Mouse (Mus musculus) neural tube, embryonic 14.5 days (tissue): Measurements from ENCODE around the gene Ltk. TPM values are rescaled to one million over a fixed set of nuclear protein-coding genes. Genes with fewer than 3 reads are reported as not detected.

Experiments used
- ATAC-seq: fragments of 200-750 bp; cut with Nextera tagmentation; 2 replicates; pipeline ENCODE4 v1.8.0; 2017; ENCODE audit warnings: low read depth, mild to moderate bottlenecking, moderate TSS enrichment, moderate library complexity
- H3K27ac ChIP-seq: fragments of 300-500 bp; sonication (generic); 2 replicates; pipeline ENCODE4 v1.5.1; 2014; ENCODE audit warnings: low read depth, mild to moderate bottlenecking, control low read depth, low read length, moderate library complexity, mixed read lengths
- H3K27me3 ChIP-seq: fragments of 300-500 bp; sonication (generic); 2 replicates; pipeline ENCODE4 v1.6.1; 2014; ENCODE audit warnings: low read length; ENCODE audit not compliant: control insufficient read depth, insufficient read depth
- H3K36me3 ChIP-seq: fragments of 300-500 bp; sonication (generic); 2 replicates; pipeline ENCODE4 v1.6.1; 2014; ENCODE audit warnings: low read length, mixed read lengths; ENCODE audit not compliant: control insufficient read depth, insufficient read depth
- H3K4me1 ChIP-seq: fragments of 300-500 bp; sonication (generic); 2 replicates; pipeline ENCODE4 v1.6.1; 2014; ENCODE audit warnings: low read length; ENCODE audit not compliant: control insufficient read depth, insufficient read depth
- H3K4me2 ChIP-seq: fragments of 300-500 bp; sonication (generic); 2 replicates; pipeline ENCODE4 v1.6.1; 2014; ENCODE audit warnings: mild to moderate bottlenecking, low read depth, low read length, control low read depth
- H3K4me3 ChIP-seq: fragments of 300-500 bp; sonication (generic); 2 replicates; pipeline ENCODE4 v1.5.1; 2014; ENCODE audit warnings: low read depth, low read length, control low read depth, mixed read lengths
- H3K9ac ChIP-seq: fragments of 300-500 bp; sonication (generic); replicated peaks from 2 replicates; pipeline ENCODE4 v1.6.1; 2014; ENCODE audit warnings: low read depth, mild to moderate bottlenecking, control low read depth, low read length, mixed read lengths
- H3K9me3 ChIP-seq: fragments of 300-500 bp; sonication (generic); 2 replicates; pipeline ENCODE4 v1.6.1; 2016; ENCODE audit warnings: low read length; ENCODE audit not compliant: control insufficient read depth
- WGBS: fragments of 180-500 bp; shearing (Covaris S2); extraction: QIAGEN DNeasy Blood & Tissue Kit; methylation state at CpG from one replicate; pipeline ENCODE4 v1.1.7; 2014; 5-methylcytosine and 5-hydroxymethylcytosine counted together
- polyA plus RNA-seq: library from polyadenylated mRNA; unstranded; fragments of >200 nt; fragmentation: Nextera tagmentation; extraction: Ambion mirVana; gene quantifications from 2 replicates; pipeline ENCODE4 v1.2.1, GENCODE M21; 2014

The Ltk gene
- polyA plus RNA-seq, 1 experiment from 2014 or later = 2.2 TPM

- Histone ChIP-seq H3K4me3 (peak overlapping the region; percentile 73; the same call in 1 of the 2 replicates), H3K4me2 (peak overlapping the region; percentile 99), H3K4me1 (peaks cover 32% of the 10 kb centered on the region), H3K9ac (no peak overlapping the region; the same call in 1 of the 2 replicates), H3K27me3 (peaks cover 3% of the 10 kb centered on the region; the same call in 1 of the 2 replicates), H3K27ac (no peak overlapping the region), H3K9me3 (no peaks in the 10 kb centered on the region), H3K36me3 (no peaks in the 10 kb centered on the region; the same call in 1 of the 2 replicates)
- no peak for ATAC-seq
- WGBS = 59% methylated on average over 15 of the region's 15 CpGs
These were observed 40.9 kb upstream of the Ltk start for GRCm38 (mm10) chr2:119800876-119801846.

GRCm38 (mm10) chr2:119799961-119800550 is 39.8 kb upstream of the Ltk start:
- Histone ChIP-seq H3K36me3 (no peaks in the 10 kb centered on the region; the same call in 1 of the 2 replicates), H3K4me1 (peaks cover 29% of the 10 kb centered on the region), H3K27ac (no peak overlapping the region), H3K9ac (peak overlapping the region; percentile 82), H3K27me3 (peaks cover 3% of the 10 kb centered on the region; the same call in 1 of the 2 replicates), H3K4me2 (peak overlapping the region; percentile 99), H3K4me3 (peak overlapping the region; percentile 73), H3K9me3 (no peaks in the 10 kb centered on the region)
- WGBS = under 1% methylated on average over 25 of the region's 27 CpGs
- ATAC-seq = peak; percentile 26

GRCm38 (mm10) chr2:119799181-119799960 is 39.1 kb upstream of the Ltk start:
- H3K27me3 ChIP-seq = peaks cover 3% of the 10 kb centered on the region; the same call in 1 of the 2 replicates
- H3K36me3 ChIP-seq = no peaks in the 10 kb centered on the region; the same call in 1 of the 2 replicates
- peaks cover 23% of the 10 kb centered on the region for H3K4me1 ChIP-seq
- H3K9ac ChIP-seq = peak overlapping the region; percentile 82
- H3K27ac ChIP-seq = no peak overlapping the region
- no peaks in the 10 kb centered on the region for H3K9me3 ChIP-seq
- H3K4me3 ChIP-seq = peak overlapping the region; percentile 73
- ATAC-seq = peak; percentile 78
- under 1% methylated on average over 30 of the region's 89 CpGs for WGBS
- peak overlapping the region; percentile 99 for H3K4me2 ChIP-seq

GRCm38 (mm10) chr2:119798246-119798927 is 38.2 kb upstream of the Ltk start:
- no peaks in the 10 kb centered on the region for H3K9me3 ChIP-seq
- H3K27me3 ChIP-seq = peaks cover 3% of the 10 kb centered on the region; the same call in 1 of the 2 replicates
- 9% methylated on average over 13 of the region's 13 CpGs for WGBS
- peaks cover 14% of the 10 kb centered on the region for H3K4me1 ChIP-seq
- H3K9ac ChIP-seq = no peak overlapping the region
- H3K4me3 ChIP-seq = no peak overlapping the region
- ATAC-seq = no peak
- H3K36me3 ChIP-seq = no peaks in the 10 kb centered on the region; the same call in 1 of the 2 replicates
- peak overlapping the region; percentile 99; the same call in 1 of the 2 replicates for H3K4me2 ChIP-seq
- H3K27ac ChIP-seq = no peak overlapping the region

GRCm38 (mm10) chr2:119797279-119797783 is 37.1 kb upstream of the Ltk start, which contains the start of gene Tyro3:
Gene Tyro3, plus strand, starts transcription at chr2:119797733.
- Histone ChIP-seq H3K4me3 (no peak within 1 kb of the TSS), H3K27me3 (peaks cover 3% of the 10 kb centered on the region; the same call in 1 of the 2 replicates), H3K9ac (no peak within 1 kb of the TSS), H3K36me3 (no peaks in the 10 kb centered on the region), H3K9me3 (no peaks in the 10 kb centered on the region), H3K4me1 (peaks cover 11% of the 10 kb centered on the region), H3K27ac (no peak within 1 kb of the TSS), H3K4me2 (no peak within 1 kb of the TSS)
- ATAC-seq = no peak
- 78% methylated on average over 5 of the region's 5 CpGs for WGBS

GRCm38 (mm10) chr2:119789996-119790395 is 29.8 kb upstream of the Ltk start:
- Histone ChIP-seq H3K36me3 (no peaks in the 10 kb centered on the region), H3K4me2 (no peak overlapping the region), H3K9me3 (no peaks in the 10 kb centered on the region), H3K9ac (no peak overlapping the region), H3K27me3 (no peaks in the 10 kb centered on the region), H3K27ac (no peak overlapping the region), H3K4me3 (no peak overlapping the region), H3K4me1 (peaks cover 7% of the 10 kb centered on the region; the same call in 1 of the 2 replicates)
- no peak for ATAC-seq
- WGBS = 89% methylated on average over 2 of the region's 2 CpGs

GRCm38 (mm10) chr2:119787206-119787883 is 27.1 kb upstream of the Ltk start, which contains the start of gene Rpap1:
Gene Rpap1, minus strand, starts transcription at chr2:119787537.
- under 1% methylated on average over 44 of the region's 44 CpGs for WGBS
- Histone ChIP-seq H3K9me3 (no peaks in the 10 kb centered on the region), H3K9ac (peak within 1 kb of the TSS; percentile 55), H3K27me3 (no peaks in the 10 kb centered on the region), H3K4me3 (peak within 1 kb of the TSS; percentile 56), H3K4me1 (peaks cover 7% of the 10 kb centered on the region; the same call in 1 of the 2 replicates), H3K4me2 (peak within 1 kb of the TSS; percentile 78), H3K27ac (peak within 1 kb of the TSS; percentile 82), H3K36me3 (0 out of 2 replicates have a peak, but pooled peaks cover 8% of the 10 kb centered on the region)
- peak; percentile 96 for ATAC-seq
